Mouse (Mus musculus) gonadal fat pad, adult 2 months (tissue): ENCODE results near the gene Myl9. TPM values are rescaled to one million over a fixed set of nuclear protein-coding genes. Genes with fewer than 3 reads are reported as not detected.

Source experiments
- polyA plus RNA-seq: library from polyadenylated mRNA; depleted of rRNA; stranded (reverse); fragments of >200 nt; gene quantifications from 2 replicates; pipeline ENCODE4 v1.2.3, GENCODE M21; 2012; rRNA removed

Myl9 gene
- polyA plus RNA-seq, 1 experiment, result 563 TPM

Other genes with a start within 250 kb of the Myl9 start
- gene Aar2, start 227.8 kb upstream of the Myl9 start, polyA plus RNA-seq, result 25.0 and 27.1 TPM in 2 replicates
- 67.9 and 77.9 TPM in 2 replicates for gene Dlgap4, start 161.7 kb upstream of the Myl9 start, polyA plus RNA-seq
- 5.3 and 5.7 TPM in 2 replicates for gene Tgif2, start 64.6 kb downstream of the Myl9 start, polyA plus RNA-seq
- gene 4930518I15Rik, start 82.5 kb downstream of the Myl9 start, polyA plus RNA-seq, result 1.7 and 1.8 TPM in 2 replicates
- gene Rab5if, start 87.7 kb downstream of the Myl9 start, polyA plus RNA-seq, result 86.2 and 99.5 TPM in 2 replicates
- gene Sla2, start 111.8 kb downstream of the Myl9 start, polyA plus RNA-seq, result 0.20 and 0.23 TPM in 2 replicates
- gene Ndrg3, start 216.6 kb downstream of the Myl9 start, polyA plus RNA-seq, result 43.0 and 46.5 TPM in 2 replicates
- 3.1 and 3.3 TPM in 2 replicates for gene Dsn1, start 231.7 kb downstream of the Myl9 start, polyA plus RNA-seq